Mouse (Mus musculus): ENCODE measurements around the gene Gpi1. TPM values are rescaled to one million over a fixed set of nuclear protein-coding genes. Genes with fewer than 3 reads are reported as not detected.

The Gpi1 gene
- polyA plus RNA-seq, 1 experiment from 2014 or later, result 264 TPM

DNA sequence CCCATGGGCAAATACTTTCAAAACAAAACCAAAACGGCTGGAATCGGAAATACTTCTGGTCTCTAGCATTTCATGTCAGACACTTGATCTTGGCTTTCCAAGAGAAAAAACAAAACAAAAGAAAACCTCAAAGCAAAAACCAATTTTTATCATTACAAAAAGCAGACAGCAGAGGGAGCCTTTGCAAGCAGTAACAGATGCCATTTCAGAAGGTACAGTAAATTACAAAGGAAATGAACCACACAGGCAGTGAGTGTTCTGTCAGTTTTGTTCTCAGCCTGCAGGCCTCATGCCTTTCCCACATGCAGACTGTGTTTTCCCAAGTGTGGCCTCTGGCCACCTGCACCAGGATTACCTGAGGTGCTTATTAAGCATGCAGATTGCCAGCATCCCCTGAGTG, 21.9 kb upstream of the Gpi1 start:
- 71% methylated on average over 2 of the region's 2 CpGs for WGBS
- ATAC-seq (ENCODE audit: borderline replicate concordance, extremely low read depth, low FRiP score, low TSS enrichment), result no peak
- H3K36me3 ChIP-seq, result peaks cover 67% of the 10 kb centered on the region

DNA sequence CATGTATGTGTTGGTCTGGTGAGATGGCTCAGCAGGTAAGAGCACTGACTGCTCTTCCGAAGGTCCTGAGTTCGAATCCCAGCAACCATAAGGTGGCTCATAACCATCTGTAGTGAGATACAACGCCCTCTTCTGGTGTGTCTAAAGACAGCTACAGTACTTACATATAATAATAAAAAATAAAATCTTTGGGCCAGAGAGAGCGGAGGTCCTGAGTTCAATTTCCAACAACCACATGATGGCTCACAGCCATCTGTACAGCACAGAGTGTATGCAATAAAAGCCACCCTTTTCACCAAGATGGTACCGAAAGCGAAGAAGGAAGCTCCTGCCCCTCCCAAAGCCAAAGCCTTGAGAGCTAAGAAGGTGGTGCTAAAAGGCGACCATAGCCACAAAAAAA, 20.6 kb upstream of the Gpi1 start, which contains the start of gene Gm6096:
Gene Gm6096 (plus strand): TSS at position 301 of the 400 bp plus-strand sequence.
- ATAC-seq (ENCODE audit: borderline replicate concordance, extremely low read depth, low FRiP score, low TSS enrichment), result no peak
- Histone ChIP-seq H3K9me3 (no peaks in the 10 kb centered on the region), H3K4me3 (no peak within 1 kb of the TSS), H3K36me3 (peaks cover 67% of the 10 kb centered on the region), H3K4me1 (no peaks in the 10 kb centered on the region), H3K4me2 (no peak within 1 kb of the TSS), H3K9ac (no peak within 1 kb of the TSS), H3K27me3 (no peaks in the 10 kb centered on the region), H3K27ac (no peak within 1 kb of the TSS)
- WGBS, result 89% methylated on average over 7 of the region's 7 CpGs

More for the DNA sequence above, 21.9 kb upstream of the Gpi1 start:
- Histone ChIP-seq H3K4me3 (no peak overlapping the region), H3K27ac (no peak overlapping the region), H3K27me3 (no peaks in the 10 kb centered on the region), H3K9ac (no peak overlapping the region), H3K4me1 (no peaks in the 10 kb centered on the region; the same call in 1 of the 2 replicates), H3K9me3 (no peaks in the 10 kb centered on the region), H3K4me2 (no peak overlapping the region)

DNA sequence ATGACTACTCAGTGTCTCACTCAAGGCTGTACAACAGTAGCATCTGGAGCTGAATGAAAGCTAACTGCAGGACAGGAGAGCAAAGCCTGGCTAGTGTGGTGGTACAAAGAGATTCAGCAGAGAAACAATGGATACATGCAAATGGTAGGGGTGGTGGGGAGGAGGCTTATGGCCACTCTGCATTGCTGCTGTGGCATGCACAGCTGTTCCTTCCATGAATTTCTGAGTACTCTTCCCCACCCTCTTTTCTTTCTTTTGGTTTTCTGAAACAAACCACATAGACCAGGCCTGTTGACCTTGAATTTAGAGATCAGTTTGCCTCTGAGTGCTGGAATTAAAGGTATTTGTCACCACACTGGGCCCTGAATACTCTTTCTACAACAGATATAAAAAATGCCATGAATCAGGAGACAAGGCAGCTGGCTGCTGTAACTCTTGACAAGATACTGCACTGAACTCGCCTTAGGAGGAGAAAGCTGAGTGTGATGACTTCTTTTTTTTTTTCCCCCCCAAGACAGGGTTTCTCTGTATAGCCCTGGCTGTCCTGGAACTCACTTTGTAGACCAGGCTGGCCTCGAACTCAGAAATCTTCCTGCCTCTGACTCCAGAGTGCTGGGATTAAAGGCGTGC, 16.8 kb upstream of the Gpi1 start:
- H3K4me2 ChIP-seq, result no peak overlapping the region
- no peak overlapping the region for H3K9ac ChIP-seq
- no peaks in the 10 kb centered on the region for H3K4me1 ChIP-seq
- H3K4me3 ChIP-seq, result no peak overlapping the region
- H3K36me3 ChIP-seq, result peaks cover 73% of the 10 kb centered on the region
- H3K27me3 ChIP-seq, result no peaks in the 10 kb centered on the region
- no peak overlapping the region for H3K27ac ChIP-seq
- H3K9me3 ChIP-seq, result no peaks in the 10 kb centered on the region
- no peak for ATAC-seq (ENCODE audit: borderline replicate concordance, extremely low read depth, low FRiP score, low TSS enrichment)
- WGBS, result 88% methylated on average over 3 of the region's 3 CpGs

DNA sequence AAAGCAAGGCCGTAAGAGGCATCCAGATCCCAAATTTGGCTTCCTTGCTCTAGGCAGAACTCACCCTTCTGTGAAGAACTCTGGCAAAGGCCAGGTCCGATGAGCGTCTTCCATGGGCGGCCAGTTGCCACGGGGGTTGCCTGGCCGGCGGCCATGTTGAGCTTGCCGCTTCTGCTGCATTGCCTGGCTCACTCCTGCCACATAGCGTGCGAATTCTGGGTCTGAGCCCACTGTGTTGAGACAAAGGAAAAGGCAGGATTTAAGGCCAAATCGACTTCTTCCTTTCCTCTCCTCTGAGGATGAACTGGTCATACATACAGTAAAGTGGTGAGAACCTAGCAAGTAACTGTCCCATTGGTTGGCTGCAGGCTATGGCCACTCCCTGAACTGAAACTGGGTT, 12.0 kb upstream of the Gpi1 start:
- Histone ChIP-seq H3K36me3 (peaks cover 80% of the 10 kb centered on the region), H3K9ac (no peak overlapping the region), H3K9me3 (no peaks in the 10 kb centered on the region), H3K27me3 (no peaks in the 10 kb centered on the region), H3K4me2 (no peak overlapping the region), H3K27ac (no peak overlapping the region), H3K4me1 (no peaks in the 10 kb centered on the region), H3K4me3 (no peak overlapping the region)
- ATAC-seq (ENCODE audit: borderline replicate concordance, extremely low read depth, low FRiP score, low TSS enrichment), result no peak
- 93% methylated on average over 11 of the region's 11 CpGs for WGBS

DNA sequence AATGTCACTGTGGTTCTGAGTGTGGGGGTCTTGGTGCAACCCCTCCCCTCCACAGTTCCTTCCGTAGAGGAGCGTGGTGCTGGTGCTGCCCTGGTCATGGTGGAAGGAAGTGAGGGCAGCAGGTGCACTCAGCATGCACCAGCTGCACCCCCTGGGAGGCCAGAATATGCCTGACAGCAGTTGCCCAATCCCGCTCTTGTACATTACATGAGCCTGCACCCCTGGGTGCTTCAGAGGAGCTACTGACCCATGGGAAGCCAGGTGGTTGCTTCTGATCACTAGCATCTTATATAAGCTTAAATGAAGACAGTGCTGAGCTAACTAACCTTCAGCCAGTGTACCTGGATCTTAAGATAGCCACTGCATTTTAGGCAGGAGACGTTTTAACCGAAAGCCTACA, 8.0 kb upstream of the Gpi1 start:
- WGBS, result 92% methylated on average over 5 of the region's 5 CpGs
- no peak for ATAC-seq (ENCODE audit: borderline replicate concordance, extremely low read depth, low FRiP score, low TSS enrichment)
- H3K9me3 ChIP-seq, result no peaks in the 10 kb centered on the region

DNA sequence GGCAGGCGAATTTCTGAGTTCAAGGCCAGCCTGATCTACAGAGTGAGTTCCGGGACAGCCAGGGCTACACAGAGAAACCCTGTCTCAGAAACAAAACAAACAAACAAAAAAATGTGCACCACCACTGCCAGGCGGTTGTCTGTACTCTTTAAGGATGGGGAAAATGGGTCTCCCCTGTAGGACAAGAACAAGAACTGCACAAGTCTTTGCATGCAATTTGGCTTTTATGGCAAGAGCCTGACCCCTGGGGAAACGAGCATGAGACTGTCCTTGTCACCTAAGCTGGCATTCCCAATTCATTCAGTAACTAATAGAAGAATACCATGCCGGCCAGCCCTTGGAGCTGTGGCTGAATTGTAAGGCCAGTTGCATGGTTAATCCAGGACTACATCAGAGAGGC, 5.5 kb upstream of the Gpi1 start:
- Histone ChIP-seq H3K4me1 (peaks cover 15% of the 10 kb centered on the region), H3K9me3 (no peaks in the 10 kb centered on the region), H3K27ac (no peak overlapping the region), H3K4me3 (no peak overlapping the region), H3K27me3 (no peaks in the 10 kb centered on the region), H3K9ac (no peak overlapping the region), H3K4me2 (no peak overlapping the region), H3K36me3 (peaks cover 42% of the 10 kb centered on the region)
- 87% methylated on average over 5 of the region's 5 CpGs for WGBS
- ATAC-seq (ENCODE audit: borderline replicate concordance, extremely low read depth, low FRiP score, low TSS enrichment), result no peak

More for the DNA sequence above, 8.0 kb upstream of the Gpi1 start:
- no peak overlapping the region for H3K4me2 ChIP-seq
- H3K4me3 ChIP-seq, result no peak overlapping the region
- peaks cover 12% of the 10 kb centered on the region for H3K4me1 ChIP-seq
- H3K36me3 ChIP-seq, result peaks cover 63% of the 10 kb centered on the region
- no peak overlapping the region for H3K9ac ChIP-seq
- H3K27me3 ChIP-seq, result no peaks in the 10 kb centered on the region
- H3K27ac ChIP-seq, result no peak overlapping the region

DNA sequence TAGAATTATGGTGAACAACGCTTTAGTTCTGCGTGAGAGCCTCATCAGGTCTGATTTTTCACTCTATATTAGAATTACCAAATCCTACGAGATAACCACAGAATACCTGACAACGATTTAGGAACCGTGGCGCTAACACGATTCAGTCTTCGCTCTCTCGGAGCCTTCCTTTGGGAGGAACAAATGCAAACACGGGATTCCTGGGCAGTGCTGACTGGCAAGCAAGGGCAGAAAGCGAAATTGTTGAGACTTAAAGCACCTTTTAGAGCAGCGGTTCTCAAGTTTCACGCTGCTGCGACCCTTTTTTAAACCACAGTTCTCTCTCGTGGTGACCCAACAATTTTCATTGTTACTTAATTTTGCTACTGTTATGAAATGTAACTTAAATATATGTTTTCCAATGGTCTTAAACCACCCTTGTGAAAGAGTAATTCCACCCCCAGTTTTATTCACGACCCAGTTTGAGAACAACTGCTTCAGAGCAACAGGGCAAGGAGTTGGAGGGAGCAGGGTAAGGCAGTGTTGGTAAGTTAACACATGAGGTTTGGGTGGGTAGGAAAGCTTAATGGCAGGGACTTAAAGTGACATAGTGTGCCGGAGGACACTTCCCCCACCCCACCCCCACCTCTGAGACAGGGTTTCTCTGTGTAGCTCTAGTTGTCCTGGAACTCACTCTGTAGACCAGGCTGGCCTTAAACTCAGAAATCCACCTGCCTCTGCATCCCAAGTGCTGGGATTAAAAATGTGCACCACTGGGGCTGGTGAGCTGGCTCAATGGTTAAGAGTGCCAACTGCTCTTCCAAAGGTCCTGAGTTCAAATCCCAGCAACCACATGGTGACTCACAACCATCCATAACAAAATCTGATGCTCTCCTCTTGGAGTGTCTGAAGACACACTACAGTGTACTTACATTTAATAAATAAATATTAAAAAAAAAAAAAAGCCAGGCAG, 4.8 kb upstream of the Gpi1 start:
- H3K4me2 ChIP-seq, result peak overlapping the region; percentile 73
- peaks cover 19% of the 10 kb centered on the region for H3K4me1 ChIP-seq
- under 1% methylated on average over 17 of the region's 17 CpGs for WGBS
- no peaks in the 10 kb centered on the region for H3K9me3 ChIP-seq
- no peak for ATAC-seq (ENCODE audit: borderline replicate concordance, extremely low read depth, low FRiP score, low TSS enrichment)
- peaks cover 37% of the 10 kb centered on the region for H3K36me3 ChIP-seq
- peak overlapping the region; percentile 48 for H3K4me3 ChIP-seq
- peak overlapping the region; percentile 95 for H3K27ac ChIP-seq
- H3K9ac ChIP-seq, result peak overlapping the region; percentile 39
- no peaks in the 10 kb centered on the region for H3K27me3 ChIP-seq

DNA sequence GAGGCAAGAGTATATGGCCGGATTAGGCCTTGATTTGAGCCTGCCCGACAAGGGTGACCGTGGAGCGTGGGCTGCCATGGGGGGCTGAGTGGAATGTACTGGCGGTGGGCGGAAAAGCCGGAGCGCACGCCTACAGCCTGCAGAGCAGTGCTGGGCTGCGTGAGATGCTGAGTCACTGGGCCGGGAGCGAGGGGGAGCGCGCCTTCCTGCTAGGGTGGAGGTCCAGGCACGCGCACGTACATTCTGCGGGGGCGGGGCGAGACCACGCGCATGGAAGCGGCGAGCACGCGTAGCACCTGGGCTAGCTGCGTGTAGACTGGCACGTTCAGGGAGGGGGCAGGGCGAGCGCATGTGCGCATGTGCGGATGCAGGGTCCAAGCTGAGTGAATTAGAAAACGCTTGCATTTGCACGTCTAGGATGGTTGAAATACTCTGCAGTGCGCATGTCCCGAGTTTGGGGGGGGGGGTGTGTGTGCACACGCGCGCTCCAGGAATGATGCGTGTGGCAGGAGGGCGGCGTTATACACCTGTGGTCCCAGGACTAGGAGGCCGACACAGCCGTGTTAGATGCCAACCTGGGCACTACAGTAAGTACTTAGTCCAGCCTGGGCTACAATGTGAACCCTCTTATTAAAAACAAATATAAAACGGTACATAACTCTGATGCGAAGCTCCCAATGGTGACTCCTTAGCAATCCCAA, 3.9 kb upstream of the Gpi1 start:
- Histone ChIP-seq H3K4me3 (peak overlapping the region; percentile 48), H3K27me3 (no peaks in the 10 kb centered on the region), H3K36me3 (peaks cover 28% of the 10 kb centered on the region), H3K9me3 (no peaks in the 10 kb centered on the region), H3K4me2 (peak overlapping the region; percentile 73), H3K9ac (peak overlapping the region; percentile 43), H3K4me1 (peaks cover 25% of the 10 kb centered on the region), H3K27ac (peak overlapping the region; percentile 95)
- peak; percentile 91 for ATAC-seq (ENCODE audit: borderline replicate concordance, extremely low read depth, low FRiP score, low TSS enrichment)
- under 1% methylated on average over 46 of the region's 46 CpGs for WGBS

DNA sequence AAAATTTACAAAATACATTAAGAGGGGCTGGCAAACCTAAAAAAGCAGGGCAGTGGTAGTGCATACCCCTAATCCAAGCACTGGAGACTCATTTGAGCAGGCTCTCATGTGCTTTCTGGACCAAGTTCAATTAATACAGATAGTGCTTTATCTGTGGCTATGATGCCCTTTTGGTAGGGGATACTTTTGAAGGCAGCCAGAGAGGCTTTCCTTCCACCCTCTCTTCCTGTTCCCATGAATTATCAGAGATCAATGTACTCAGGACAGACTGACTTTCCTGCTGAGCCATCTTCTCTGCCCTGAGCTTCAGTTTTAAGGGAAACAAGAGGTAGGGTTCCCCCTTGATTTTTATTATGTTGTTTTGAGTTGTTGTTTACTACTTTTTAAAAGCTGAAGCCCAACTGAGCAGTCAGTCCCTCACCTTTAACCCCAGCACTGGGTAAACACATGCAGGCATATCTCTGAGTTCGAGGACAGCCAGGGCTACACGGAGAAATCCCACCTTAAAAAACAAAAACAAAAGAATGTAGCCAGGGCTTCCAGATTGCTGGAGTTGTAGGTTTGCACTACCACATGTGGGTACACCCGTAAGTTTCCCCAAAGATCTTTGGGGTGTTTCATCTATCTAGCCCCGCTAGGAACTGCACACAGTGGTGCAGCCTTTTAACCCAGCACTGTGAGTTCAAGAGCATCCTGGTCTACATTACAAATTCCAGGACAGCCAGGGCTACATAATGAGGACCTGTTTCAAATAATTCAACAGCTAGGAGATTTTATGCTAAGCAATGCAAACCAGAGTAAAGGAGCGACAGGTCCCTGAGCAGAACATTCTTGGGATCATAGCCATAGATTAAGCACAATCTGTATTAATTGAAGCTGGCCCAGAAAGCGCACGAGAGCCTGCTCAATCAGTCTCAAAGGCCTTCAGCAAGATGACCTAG, 2.9 kb upstream of the Gpi1 start:
- 33% methylated on average over 7 of the region's 7 CpGs for WGBS
- H3K9ac ChIP-seq, result peak overlapping the region; percentile 43
- no peaks in the 10 kb centered on the region for H3K9me3 ChIP-seq
- no peak for ATAC-seq (ENCODE audit: borderline replicate concordance, extremely low read depth, low FRiP score, low TSS enrichment)
- H3K36me3 ChIP-seq, result peaks cover 21% of the 10 kb centered on the region
- peak overlapping the region; percentile 73 for H3K4me2 ChIP-seq
- peak overlapping the region; percentile 95 for H3K27ac ChIP-seq
- peaks cover 35% of the 10 kb centered on the region for H3K4me1 ChIP-seq
- H3K27me3 ChIP-seq, result no peaks in the 10 kb centered on the region
- H3K4me3 ChIP-seq, result peak overlapping the region; percentile 48

DNA sequence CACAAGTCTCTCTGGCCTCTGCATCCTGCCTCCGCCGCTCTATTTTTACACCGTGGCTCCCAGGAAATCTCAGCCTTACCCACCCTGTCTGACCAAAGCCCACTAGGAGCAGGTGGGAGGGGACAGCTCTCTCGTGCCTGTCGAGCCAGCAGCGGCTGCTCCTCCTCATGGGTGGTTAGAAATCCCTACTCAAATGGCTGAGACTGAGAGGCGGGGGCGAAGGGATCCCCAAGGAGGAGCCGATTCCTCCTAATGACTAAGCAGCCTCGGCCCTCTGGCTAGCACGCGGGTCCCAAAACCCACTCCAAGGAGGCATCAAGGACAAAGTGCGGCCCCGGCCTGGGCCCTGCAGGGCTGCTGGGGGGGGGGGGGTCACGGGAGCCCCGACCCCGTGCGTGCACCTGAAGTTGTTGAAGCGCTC, 435 bp downstream of the Gpi1 start:
- Histone ChIP-seq H3K4me1 (peaks cover 32% of the 10 kb centered on the region), H3K36me3 (peaks cover 35% of the 10 kb centered on the region), H3K4me2 (peak overlapping the region; percentile 81), H3K4me3 (peak overlapping the region; percentile 75), H3K9ac (peak overlapping the region; percentile 72), H3K9me3 (no peaks in the 10 kb centered on the region), H3K27me3 (no peaks in the 10 kb centered on the region), H3K27ac (peak overlapping the region; percentile 88)
- 0% methylated on average over 15 of the region's 19 CpGs for WGBS
- ATAC-seq (ENCODE audit: borderline replicate concordance, extremely low read depth, low FRiP score, low TSS enrichment), result peak; percentile 25

DNA sequence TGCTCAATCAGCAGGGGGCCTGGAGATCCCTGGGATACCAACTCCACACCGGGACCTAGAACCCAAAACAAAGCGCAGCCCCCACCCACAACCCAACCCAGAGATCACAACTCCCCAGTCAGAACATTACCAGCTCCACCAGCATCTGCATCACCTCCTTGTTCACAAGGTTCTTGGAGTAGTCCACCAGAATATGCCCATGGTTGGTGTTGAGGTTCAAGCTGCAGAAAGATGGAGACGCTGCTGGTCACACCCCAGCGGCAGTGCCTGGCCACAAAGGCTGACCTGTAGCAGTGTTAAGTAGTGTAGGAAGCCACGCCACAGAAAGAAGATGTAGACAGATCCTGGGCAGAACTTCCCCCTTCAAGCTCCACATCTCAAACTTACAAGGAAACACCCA, 983 bp downstream of the Gpi1 start:
- Histone ChIP-seq H3K27ac (no peak overlapping the region; the same call in 1 of the 2 replicates), H3K4me1 (peaks cover 31% of the 10 kb centered on the region), H3K4me3 (peak overlapping the region; percentile 75)

More for the DNA sequence above, 983 bp downstream of the Gpi1 start:
- Histone ChIP-seq H3K9me3 (no peaks in the 10 kb centered on the region), H3K4me2 (peak overlapping the region; percentile 81), H3K36me3 (peaks cover 38% of the 10 kb centered on the region), H3K9ac (peak overlapping the region; percentile 72), H3K27me3 (no peaks in the 10 kb centered on the region)
- 4% methylated on average over 5 of the region's 5 CpGs for WGBS
- no peak for ATAC-seq (ENCODE audit: borderline replicate concordance, extremely low read depth, low FRiP score, low TSS enrichment)

All from lung, embryonic 15.5 days (tissue).